ENCODE assay signal across 8 mouse cellular contexts in genomic region chr14:34810763-34811489, GRCm38 (mm10). TPM values are rescaled to one million over a fixed set of nuclear protein-coding genes. Genes with fewer than 3 reads are reported as not detected.
DNase-seq lines count a peak whose midpoint lies in the region; ATAC-seq lines count a peak whose summit lies in the region.
"Had no signal": no experiment of that assay in that cellular context is flagged by ENCODE, and none has a peak within 500 bp of the region (broad histone marks: within the 10 kb centered on the region; RNA-seq: fewer than 3 reads in every experiment).

No protein-coding gene starts in this region.

- H3K4me3 ChIP-seq in embryonic facial prominence, embryonic 11.5 days (ENCODE audit: low read depth, low read length): no peak overlapping the region
- no peak overlapping the region for H3K4me3 ChIP-seq in heart, embryonic 15.5 days

- no peaks in the 10 kb centered on the region for H3K4me1 ChIP-seq in embryonic facial prominence, embryonic 11.5 days (ENCODE audit: control insufficient read depth, insufficient read depth, low read length)
- H3K4me1 ChIP-seq in heart, embryonic 15.5 days (replicated peaks): no peaks in the 10 kb centered on the region

- no peaks in the 10 kb centered on the region for H3K9me3 ChIP-seq in embryonic facial prominence, embryonic 11.5 days (replicated peaks; ENCODE audit: control insufficient read depth, low read length)
- no peaks in the 10 kb centered on the region for H3K9me3 ChIP-seq in heart, embryonic 15.5 days (replicated peaks)

- H3K4me2 ChIP-seq in embryonic facial prominence, embryonic 11.5 days (ENCODE audit: low read depth, low read length): 0 out of 2 replicates have a peak overlapping the region, but pooled peaks have one; percentile 7
- peak overlapping the region; percentile 25 for H3K4me2 ChIP-seq in heart, embryonic 15.5 days

- no peaks in the 10 kb centered on the region for H3K36me3 ChIP-seq in embryonic facial prominence, embryonic 11.5 days (replicated peaks; ENCODE audit: control insufficient read depth, insufficient read depth, low read depth, low read length)
- H3K36me3 ChIP-seq in heart, embryonic 15.5 days: no peaks in the 10 kb centered on the region

- WGBS in embryonic facial prominence, embryonic 11.5 days: 18% methylated on average over 16 of the region's 16 CpGs
- WGBS in heart, embryonic 15.5 days: 17% methylated on average over 16 of the region's 16 CpGs

- no peak overlapping the region for H3K27ac ChIP-seq in embryonic facial prominence, embryonic 11.5 days (replicated peaks; ENCODE audit: low read depth, low read length)
- no peak overlapping the region for H3K27ac ChIP-seq in heart, embryonic 15.5 days
- H3K27ac ChIP-seq: macrophage had no signal

- H3K27me3 ChIP-seq in embryonic facial prominence, embryonic 11.5 days (ENCODE audit: control insufficient read depth, insufficient read depth, low read length): peaks cover 1% of the 10 kb centered on the region; the same call in 1 of the 2 replicates
- peaks cover 48% of the 10 kb centered on the region for H3K27me3 ChIP-seq in heart, embryonic 15.5 days

- peak; percentile 34; the same call in 1 of the 2 replicates for ATAC-seq in embryonic facial prominence, embryonic 11.5 days (replicated peaks; ENCODE audit: insufficient number of reproducible peaks, low FRiP score, low TSS enrichment, low read depth)
- no peak for ATAC-seq in heart, embryonic 15.5 days (replicated peaks; ENCODE audit: insufficient number of reproducible peaks, insufficient read depth, low FRiP score, low read depth)

- peak; percentile 87 for DNase-seq in ES-CJ7 (ENCODE audit: low read depth, low spot score)
- peak; percentile 85 for DNase-seq in adrenal gland, postnatal 14 days
- DNase-seq in embryonic facial prominence, embryonic 11.5 days (ENCODE audit: low spot score): peak; percentile 92
- peak; percentile 76 to 86 for DNase-seq in layer of hippocampus, adult 18-20 months (ENCODE audit: low spot score in 2 of 2)
- peak; percentile 68 for DNase-seq in lung, postnatal 36 days
- peak; percentile 81 for DNase-seq in right cerebral cortex, postnatal 25 days

- H3K9ac ChIP-seq in embryonic facial prominence, embryonic 11.5 days (replicated peaks; ENCODE audit: low read length): no peak overlapping the region
- no peak overlapping the region for H3K9ac ChIP-seq in heart, embryonic 15.5 days

RNA-seq across cellular contexts. Expression of gene Grid1, which starts 9.0 kb away (rescaled TPM):
- 0.41 and 0.45 TPM in 2 replicates for total RNA-seq in adrenal gland, postnatal 14 days (2021)
- 0.17 and 0.27 TPM in 2 replicates for polyA plus RNA-seq in embryonic facial prominence, embryonic 11.5 days (2014; fragmentation: Nextera tagmentation; extraction: Ambion mirVana)
- polyA plus RNA-seq in heart, embryonic 15.5 days (2015; fragmentation: Nextera tagmentation; extraction: Ambion mirVana): 0.30 and 0.33 TPM in 2 replicates
- 10 to 100 TPM; 51.1 to 53.0 TPM for total RNA-seq in layer of hippocampus, adult 18-20 months (2021)
- polyA plus RNA-seq: macrophage had no signal

Comparison
In these comparisons a context has a peak if more than half of its experiments do, and no peak if none do; other contexts are left out.
1. RNA of gene Grid1, which starts 9.0 kb away (total RNA-seq): 51.1 to 53.0 TPM in layer of hippocampus, adult 18-20 months; 0.41 to 0.45 TPM in adrenal gland, postnatal 14 days; every median in the first group is over 10 times any median in the second.
2. Peak in every context shown above with its lines, with median percentiles within 50 percentile points of each other: DNase-seq.